In the genomic region with DNA sequence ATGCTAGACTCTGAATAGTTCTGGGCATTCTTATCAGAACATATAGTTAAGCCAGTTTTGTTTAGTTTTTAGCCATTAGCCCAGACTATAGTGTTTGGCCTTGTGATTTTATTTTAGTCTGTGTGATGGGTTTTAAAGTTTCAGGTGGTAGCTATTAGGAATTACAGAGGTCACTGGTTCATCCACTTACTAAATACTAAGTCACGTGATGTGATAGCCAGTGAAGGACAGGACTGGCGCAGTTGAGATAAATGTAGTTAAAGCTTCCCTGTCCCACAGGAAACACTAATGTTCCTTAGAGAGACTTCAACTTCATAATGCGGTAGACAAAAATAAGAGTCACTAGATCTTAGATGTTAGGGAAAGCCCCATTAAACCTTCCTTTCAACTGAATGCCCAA, we compare ENCODE assay signal across 8 mouse cellular contexts. TPM values are rescaled to one million over a fixed set of nuclear protein-coding genes. Genes with fewer than 3 reads are reported as not detected.
DNase-seq lines count a peak whose midpoint lies in the region; ATAC-seq and TF ChIP-seq lines count a peak whose summit lies in the region.

No protein-coding gene starts in this region.

- no peak overlapping the region; the same call in 1 of the 2 replicates for H3K9ac ChIP-seq in heart, embryonic 12.5 days
- peak overlapping the region; percentile 90; the same call in 1 of the 2 replicates for H3K9ac ChIP-seq in ES-E14 (ENCODE audit: insufficient read depth, low read depth, low read length, poor library complexity, severe bottlenecking)

- peak overlapping the region; percentile 81 for H3K4me3 ChIP-seq in heart, embryonic 12.5 days
- peak overlapping the region; percentile 88 for H3K4me3 ChIP-seq in ES-E14 (ENCODE audit: insufficient read depth in 1 of 2, low read depth in 1 of 2, low read length in 2 of 2, poor library complexity in 1 of 2, severe bottlenecking in 1 of 2)
- H3K4me3 ChIP-seq in hindbrain, embryonic 10.5 days = peak overlapping the region; percentile 70
- peak overlapping the region; percentile 72 for H3K4me3 ChIP-seq in midbrain, embryonic 10.5 days

- peak overlapping the region; percentile 75 for H3K4me2 ChIP-seq in heart, embryonic 12.5 days

- peaks cover 12% of the 10 kb centered on the region for H3K4me1 ChIP-seq in heart, embryonic 12.5 days (replicated peaks)
- 0 out of 4 replicates have a peak, but pooled peaks cover 0 to 3% of the 10 kb centered on the region in 2 experiments for H3K4me1 ChIP-seq in ES-E14 (ENCODE audit: control insufficient read depth in 2 of 2, insufficient read depth in 2 of 2, low read length in 2 of 2, poor library complexity in 1 of 2)
- peaks cover 23% of the 10 kb centered on the region for H3K4me1 ChIP-seq in hindbrain, embryonic 10.5 days (replicated peaks)
- H3K4me1 ChIP-seq in midbrain, embryonic 10.5 days = peaks cover 22% of the 10 kb centered on the region

- DNase-seq in heart, postnatal 36 days = no peak
- peak; percentile 4 for DNase-seq in ES-E14 (ENCODE audit: low read depth, low spot score)
- DNase-seq in hindbrain, embryonic 10.5 days (ENCODE audit: low spot score) = no peak
- DNase-seq in midbrain, embryonic 10.5 days (ENCODE audit: low spot score) = no peak
- no peak for DNase-seq in left cerebral cortex, postnatal 10 days (ENCODE audit: extremely low spot score in 1 of 2, low spot score in 2 of 2)
- DNase-seq in urinary bladder, adult 18-20 months (ENCODE audit: low spot score in 2 of 2) = no peak
- no peak for DNase-seq in cerebellum, postnatal 10 days

- in situ Hi-C loops in ES-E14 (cut with MboI; ENCODE audit: low sequenced_read_pairs in 2 of 2, unreplicated experiment in 2 of 2) = no loop called here

- H3K36me3 ChIP-seq in heart, embryonic 12.5 days = peaks cover 22% of the 10 kb centered on the region; the same call in 1 of the 2 replicates
- peaks cover 3% of the 10 kb centered on the region for H3K36me3 ChIP-seq in ES-E14 (ENCODE audit: control insufficient read depth, insufficient read depth, low read length, poor library complexity, severe bottlenecking)
- H3K36me3 ChIP-seq in hindbrain, embryonic 10.5 days = peaks cover 35% of the 10 kb centered on the region
- H3K36me3 ChIP-seq in midbrain, embryonic 10.5 days = peaks cover 44% of the 10 kb centered on the region

- intact Hi-C loops in heart, postnatal 36 days (cut with DNase I) = loop anchor here (2.0 to 5.0 kb wide), 2 partner anchors 16 to 109 kb away; no protein-coding TSS in a partner anchor
- intact Hi-C loops in left cerebral cortex, postnatal 10 days (cut with DNase I) = loop anchor here (5.0 kb wide), 1 partner anchor 109 kb away; no protein-coding TSS in a partner anchor

- no peaks in the 10 kb centered on the region for H3K27me3 ChIP-seq in heart, embryonic 12.5 days (replicated peaks)
- no peaks in the 10 kb centered on the region for H3K27me3 ChIP-seq in hindbrain, embryonic 10.5 days (ENCODE audit: insufficient read depth, poor library complexity, severe bottlenecking)
- H3K27me3 ChIP-seq in midbrain, embryonic 10.5 days (ENCODE audit: low read depth, poor library complexity, severe bottlenecking) = no peaks in the 10 kb centered on the region

- 64% methylated on average over 3 of the region's 3 CpGs for WGBS in heart, embryonic 12.5 days
- WGBS in hindbrain, embryonic 10.5 days = 81% methylated on average over 3 of the region's 3 CpGs
- WGBS in midbrain, embryonic 10.5 days = 80% methylated on average over 3 of the region's 3 CpGs

- no peak overlapping the region for H3K27ac ChIP-seq in heart, embryonic 12.5 days (ENCODE audit: poor library complexity, severe bottlenecking)
- no peak overlapping the region for H3K27ac ChIP-seq in ES-E14 (ENCODE audit: insufficient read depth, low read depth, low read length, poor library complexity, severe bottlenecking)
- H3K27ac ChIP-seq in hindbrain, embryonic 10.5 days = peak overlapping the region; percentile 98
- H3K27ac ChIP-seq in midbrain, embryonic 10.5 days (replicated peaks) = peak overlapping the region; percentile 97

- no peak for ATAC-seq in heart, embryonic 12.5 days (ENCODE audit: insufficient number of reproducible peaks, low FRiP score)

- H3K9me3 ChIP-seq in heart, embryonic 12.5 days (replicated peaks) = no peaks in the 10 kb centered on the region
- no peaks in the 10 kb centered on the region for H3K9me3 ChIP-seq in ES-E14 (ENCODE audit: control insufficient read depth, insufficient read depth, low read depth, low read length)
- no peaks in the 10 kb centered on the region for H3K9me3 ChIP-seq in hindbrain, embryonic 10.5 days
- H3K9me3 ChIP-seq in midbrain, embryonic 10.5 days (replicated peaks) = no peaks in the 10 kb centered on the region

TF ChIP-seq in ES-E14, 5 proteins besides CTCF, POLR2A, EP300 and RAD21:
- TF ChIP-seq CHD2 (IDR thresholded peaks at IDR 0.05; ENCODE audit: low read depth, low read length) (no peak), ZC3H11A (IDR thresholded peaks at IDR 0.05; ENCODE audit: borderline replicate concordance, low read depth, low read length) (no peak), HCFC1 (IDR thresholded peaks at IDR 0.05; ENCODE audit: borderline replicate concordance, insufficient read depth, low read length) (no peak), ZNF384 (IDR thresholded peaks at IDR 0.05; ENCODE audit: low read depth, low read length) (no peak), MAFK (IDR thresholded peaks at IDR 0.05; ENCODE audit: insufficient read depth, low read depth, low read length) (no peak)

RNA-seq across cellular contexts. Expression of gene Fancf, which starts 0.8 kb away (rescaled TPM):
- 9.5 and 9.7 TPM in 2 replicates for polyA plus RNA-seq in heart, embryonic 12.5 days (2016; fragmentation: Nextera tagmentation; extraction: Ambion mirVana)
- 1 to 10 TPM; 1.9 to 2.3 TPM for total RNA-seq in heart, postnatal 36 days (2021)
- 4.9 and 8.6 TPM in 2 replicates for total RNA-seq in ES-E14 (2012; rRNA removed)
- polyA plus RNA-seq in hindbrain, embryonic 10.5 days (2016; fragmentation: Nextera tagmentation; extraction: Ambion mirVana) = 11.5 and 11.9 TPM in 2 replicates
- polyA plus RNA-seq in midbrain, embryonic 10.5 days (2016; fragmentation: Nextera tagmentation; extraction: Ambion mirVana) = 7.0 and 10.1 TPM in 2 replicates
- total RNA-seq in left cerebral cortex, postnatal 10 days (2021) = 1 to 10 TPM; 5.2 to 5.3 TPM

RNA-seq across cellular contexts. Expression of gene Gas2, which starts 1.0 kb away (rescaled TPM):
- 7.1 and 8.1 TPM in 2 replicates for polyA plus RNA-seq in heart, embryonic 12.5 days (2016; fragmentation: Nextera tagmentation; extraction: Ambion mirVana)
- total RNA-seq in heart, postnatal 36 days (2021) = 1 to 10 TPM; 4.1 to 4.9 TPM
- total RNA-seq in ES-E14 (2012; rRNA removed) = 4.1 and 5.0 TPM in 2 replicates
- polyA plus RNA-seq in hindbrain, embryonic 10.5 days (2016; fragmentation: Nextera tagmentation; extraction: Ambion mirVana) = 20.8 and 33.2 TPM in 2 replicates
- 20.2 and 26.0 TPM in 2 replicates for polyA plus RNA-seq in midbrain, embryonic 10.5 days (2016; fragmentation: Nextera tagmentation; extraction: Ambion mirVana)
- 10 to 100 TPM; 13.2 to 15.1 TPM for total RNA-seq in left cerebral cortex, postnatal 10 days (2021)

Comparison
In these comparisons a context has a peak if more than half of its experiments do, and no peak if none do; other contexts are left out.
1. H3K27ac ChIP-seq: peak in hindbrain, embryonic 10.5 days (single experiment) and midbrain, embryonic 10.5 days (single experiment); none in heart, embryonic 12.5 days (single experiment) and ES-E14 (single experiment).
2. Peak in every context shown above with its lines, with median percentiles within 50 percentile points of each other: H3K4me3 ChIP-seq.